Mouse (Mus musculus): ENCODE measurements around the gene Kctd11.

Kctd11 gene

GRCm38 (mm10) chr11:69848021-69848420 is 33.2 kb downstream of the Kctd11 start:
- peak; percentile 75 to 83 for DNase-seq

- DNase-seq = no peak
These were observed 34.2 kb downstream of the Kctd11 start for GRCm38 (mm10) chr11:69846738-69847688.

GRCm38 (mm10) chr11:69846198-69846680 is 35.0 kb downstream of the Kctd11 start, which contains the start of gene Plscr3:
TSS of gene Plscr3 (plus strand) at chr11:69846376.
- DNase-seq = peak; percentile 92 to 95

- no peak for DNase-seq
These were observed 42.5 kb downstream of the Kctd11 start for GRCm38 (mm10) chr11:69838714-69839104.

GRCm38 (mm10) chr11:69837952-69838713 is 43.1 kb downstream of the Kctd11 start, which contains the start of gene Tmem256:
TSS of gene Tmem256 (plus strand) at chr11:69838514.
- DNase-seq = peak; percentile 95 to 96

- DNase-seq = peak in 1 of 2 experiments; percentile 93
These were observed 43.6 kb downstream of the Kctd11 start, which contains the start of gene Nlgn2 for GRCm38 (mm10) chr11:69837604-69837951. TSS of gene Nlgn2 (minus strand) at chr11:69837784.

GRCm38 (mm10) chr11:69836703-69837576 is 44.3 kb downstream of the Kctd11 start:
- DNase-seq = peak in 1 of 2 experiments; percentile 71

- peak in 1 of 2 experiments; percentile 51 for DNase-seq
These were observed 45.3 kb downstream of the Kctd11 start for GRCm38 (mm10) chr11:69835966-69836335.

GRCm38 (mm10) chr11:69835326-69835965 is 45.8 kb downstream of the Kctd11 start:
- DNase-seq = no peak

GRCm38 (mm10) chr11:69834001-69834549 is 47.1 kb downstream of the Kctd11 start:
- DNase-seq = peak; percentile 50 to 60

GRCm38 (mm10) chr11:69833554-69833953 is 47.7 kb downstream of the Kctd11 start:
- DNase-seq = no peak

GRCm38 (mm10) chr11:69828832-69829231 is 52.4 kb downstream of the Kctd11 start:
- peak in 1 of 2 experiments; percentile 35 for DNase-seq
